Mouse (Mus musculus): Measurements from ENCODE around the gene Syn2.
"Not testable (repeated sequence)": the region's sequence is repeated elsewhere in the genome, so short reads cannot be mapped to it uniquely, and the experiment has no call there.

Syn2 gene

GRCm38 (mm10) chr6:115178826-115179225 is 44.1 kb downstream of the Syn2 start:
- no peak for DNase-seq

- no peak for DNase-seq
Observed at GRCm38 (mm10) chr6:115181094-115181493, 46.4 kb downstream of the Syn2 start.

DNA sequence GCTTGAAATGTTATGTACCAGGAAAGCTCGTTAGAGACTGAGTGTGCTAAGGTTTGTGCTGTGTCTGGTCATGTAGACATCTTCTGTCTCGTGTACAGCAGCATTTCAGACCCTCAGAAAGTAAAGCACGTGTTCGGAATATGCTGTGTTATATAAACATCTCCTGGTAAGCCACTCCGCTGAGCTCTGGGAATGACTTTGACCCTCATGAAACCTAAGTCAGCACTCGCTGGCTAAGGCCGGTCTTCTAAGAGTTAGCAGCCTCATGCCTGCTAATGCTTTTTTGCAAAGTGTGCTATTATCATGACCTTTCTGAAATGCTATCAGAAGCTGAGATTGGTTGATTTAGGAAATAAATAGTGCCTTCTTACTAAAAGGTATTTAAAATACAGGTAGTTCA is 56.4 kb downstream of the Syn2 start:
- DNase-seq = no peak

DNA sequence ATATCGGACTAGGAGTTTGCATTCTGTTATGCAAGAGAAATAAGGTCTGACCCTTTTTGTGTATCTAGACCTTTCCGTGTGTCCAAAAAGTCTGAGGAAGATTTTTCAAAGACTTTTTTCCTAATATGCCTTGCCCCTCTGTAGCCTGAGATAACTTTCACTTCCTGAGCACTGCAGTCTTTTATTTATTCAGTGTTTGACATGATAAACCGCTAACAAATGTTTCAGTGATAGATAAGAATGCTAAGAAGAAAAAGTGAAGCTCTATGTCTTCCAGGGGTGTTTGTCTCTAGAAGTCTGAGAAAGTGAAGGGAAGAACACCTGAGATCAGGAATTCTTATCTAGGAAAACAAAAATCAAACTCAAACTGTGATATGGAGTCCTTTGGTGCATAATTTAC is 66.1 kb downstream of the Syn2 start:
- DNase-seq = no peak

GRCm38 (mm10) chr6:115203029-115203428 is 68.3 kb downstream of the Syn2 start:
- no peak for DNase-seq

GRCm38 (mm10) chr6:115210187-115210586 is 75.5 kb downstream of the Syn2 start:
- no peak for DNase-seq

- DNase-seq = no peak
Observed at GRCm38 (mm10) chr6:115210820-115211219, 76.1 kb downstream of the Syn2 start.

GRCm38 (mm10) chr6:115212132-115212903 is 77.6 kb downstream of the Syn2 start:
- no peak for DNase-seq

- no peak for DNase-seq
Observed at GRCm38 (mm10) chr6:115213129-115213528, 78.4 kb downstream of the Syn2 start.

DNA sequence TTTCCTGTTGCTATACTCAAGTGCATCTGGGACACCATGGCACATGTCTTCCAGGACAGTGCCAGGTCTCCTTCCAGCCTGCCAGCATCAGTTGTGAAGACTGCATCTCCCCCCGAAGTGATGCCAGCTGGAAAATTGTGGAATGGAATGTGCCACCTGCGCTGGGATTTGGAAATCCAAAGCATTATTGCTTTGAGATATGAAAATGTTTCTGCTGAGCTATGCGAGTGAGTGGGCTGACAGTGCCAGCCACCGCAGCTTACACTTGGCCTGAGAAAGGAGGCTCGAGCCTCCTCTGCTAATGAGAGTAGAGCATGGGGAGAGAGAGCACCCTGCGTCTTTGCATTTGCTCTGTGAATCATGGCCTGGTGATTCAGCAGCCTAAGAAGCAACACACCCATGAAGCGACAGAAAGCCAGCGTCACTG is 86.5 kb downstream of the Syn2 start:
- DNase-seq = peak; percentile 76

GRCm38 (mm10) chr6:115225519-115225918 is 90.8 kb downstream of the Syn2 start:
- DNase-seq = peak; percentile 81

- no peak for DNase-seq
Observed at GRCm38 (mm10) chr6:115227043-115227442, 92.3 kb downstream of the Syn2 start, which contains the start of gene Gm17482. Gm17482 (plus strand) TSS chr6:115227343.

GRCm38 (mm10) chr6:115227529-115227928 is 92.8 kb downstream of the Syn2 start:
- DNase-seq = peak; percentile 81

DNA sequence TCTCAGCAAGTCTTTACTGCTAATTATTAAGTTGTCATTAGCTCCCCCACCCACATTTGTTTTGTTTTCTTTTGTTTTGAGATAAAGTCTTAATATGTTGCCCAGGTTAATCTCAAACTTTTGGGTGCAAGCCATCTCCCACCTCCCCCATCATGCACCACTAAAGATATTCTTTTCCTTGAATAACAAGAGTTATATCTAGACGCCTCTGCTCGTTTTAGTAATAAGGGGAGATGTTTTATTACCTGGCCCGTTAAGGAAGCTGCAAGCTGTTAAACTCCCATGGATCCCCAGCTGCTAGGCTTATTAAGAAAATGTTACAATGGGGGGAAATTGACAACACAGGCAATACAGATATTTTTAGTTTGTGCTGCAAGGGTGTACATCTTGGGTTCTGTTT is 95.9 kb downstream of the Syn2 start:
- DNase-seq = no peak

DNA sequence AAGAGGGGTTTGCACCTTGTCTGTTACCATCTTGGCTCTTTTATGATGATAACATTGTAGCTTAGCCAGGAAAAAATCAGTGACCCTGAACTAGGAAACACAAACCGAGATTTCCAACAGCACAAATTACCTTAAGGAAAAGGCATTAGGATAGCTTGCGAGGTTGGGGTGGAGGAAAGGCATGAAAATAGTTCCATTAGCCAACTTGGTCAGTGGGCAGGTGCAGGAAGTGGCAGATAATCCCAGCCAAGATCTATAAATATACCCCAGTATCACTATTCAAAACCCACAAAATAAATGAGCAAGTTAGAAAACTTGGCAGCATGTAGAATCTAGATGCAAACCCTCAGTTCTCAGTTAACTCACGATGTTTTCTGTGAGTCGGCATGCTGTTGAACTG is 97.1 kb downstream of the Syn2 start:
- no peak for DNase-seq

DNA sequence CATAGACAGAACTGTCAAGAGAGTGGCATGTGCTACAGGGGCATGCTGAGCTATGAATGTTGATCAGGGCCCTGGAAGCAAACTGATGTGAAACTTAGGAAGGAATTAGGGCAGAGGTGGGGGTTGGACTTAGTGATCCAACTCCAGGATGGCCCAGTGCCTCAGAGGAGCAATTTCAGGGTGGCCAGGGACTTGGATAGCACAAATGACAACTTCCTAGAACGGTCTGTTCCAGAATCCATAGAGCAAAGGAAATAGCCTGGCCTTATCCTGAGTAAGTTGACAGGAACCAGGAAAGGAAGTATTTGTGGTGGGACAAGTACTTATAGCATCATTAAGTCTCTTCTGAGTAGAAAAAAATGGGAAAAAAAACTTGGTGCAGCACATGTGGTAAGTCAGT is 97.9 kb downstream of the Syn2 start:
- DNase-seq = no peak

DNA sequence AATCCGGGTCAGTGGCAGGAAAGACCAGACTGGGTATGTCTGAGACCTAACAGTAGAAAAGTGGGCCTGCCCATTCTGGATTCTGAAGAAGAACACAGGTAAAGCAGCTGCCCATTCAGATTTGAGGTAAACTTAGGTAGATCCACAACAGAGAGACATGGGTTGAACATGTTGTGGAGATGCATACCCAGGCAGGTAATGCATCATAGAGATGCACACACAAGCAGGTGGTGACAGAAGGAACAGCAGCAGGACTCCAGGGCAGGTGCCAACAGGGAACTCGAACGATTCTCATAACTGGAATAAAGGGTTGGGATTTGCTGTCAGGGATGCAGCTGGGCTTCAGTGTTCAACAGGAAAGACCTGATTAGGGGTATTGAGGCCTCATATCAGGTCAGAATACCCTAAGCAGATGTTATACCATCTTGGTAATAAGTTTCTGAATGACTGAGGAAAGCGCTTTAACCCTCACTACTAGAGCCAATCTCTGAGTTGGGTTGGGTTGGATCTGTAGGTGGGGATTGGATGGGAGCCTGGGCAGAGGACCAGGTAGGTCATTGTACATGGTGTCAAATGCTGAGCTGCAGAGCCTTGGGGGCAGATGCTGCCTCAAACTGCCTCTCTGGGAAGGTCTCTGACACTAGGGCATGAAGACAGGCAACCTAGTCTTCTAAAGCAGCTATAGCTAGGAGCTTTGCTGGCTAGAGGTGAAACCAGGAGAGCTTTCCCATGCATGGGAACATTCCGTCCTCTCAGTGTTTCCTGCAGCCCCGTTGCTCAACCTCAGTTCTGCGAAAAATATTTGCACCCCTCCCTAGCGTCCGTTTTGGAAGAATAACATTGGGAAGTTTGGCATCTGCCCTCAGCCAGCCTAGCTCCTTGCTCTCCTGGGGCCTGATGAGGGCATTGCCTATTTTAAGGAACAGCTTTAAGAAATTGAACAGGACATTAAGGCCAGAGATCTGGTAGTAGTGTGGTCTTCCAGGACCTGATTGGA is 103.6 kb downstream of the Syn2 start:
- DNase-seq = peak; percentile 94

DNA sequence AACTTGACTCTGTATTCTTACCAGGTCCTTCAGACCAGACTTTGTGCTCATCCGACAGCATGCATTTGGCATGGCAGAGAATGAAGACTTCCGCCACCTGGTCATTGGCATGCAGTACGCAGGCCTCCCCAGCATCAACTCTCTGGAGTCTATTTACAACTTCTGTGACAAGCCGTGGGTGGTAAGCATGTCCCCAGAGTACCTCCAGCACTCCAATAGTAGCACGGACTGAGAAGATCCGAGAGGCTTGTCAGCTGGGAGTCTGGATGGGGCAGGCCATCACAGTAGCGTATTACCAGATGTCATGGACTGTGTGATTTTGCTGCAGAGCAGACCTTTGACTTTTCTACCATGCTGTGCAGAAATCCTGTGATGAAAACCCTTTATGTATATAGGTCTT is 104.6 kb downstream of the Syn2 start:
- DNase-seq = peak; percentile 55

DNA sequence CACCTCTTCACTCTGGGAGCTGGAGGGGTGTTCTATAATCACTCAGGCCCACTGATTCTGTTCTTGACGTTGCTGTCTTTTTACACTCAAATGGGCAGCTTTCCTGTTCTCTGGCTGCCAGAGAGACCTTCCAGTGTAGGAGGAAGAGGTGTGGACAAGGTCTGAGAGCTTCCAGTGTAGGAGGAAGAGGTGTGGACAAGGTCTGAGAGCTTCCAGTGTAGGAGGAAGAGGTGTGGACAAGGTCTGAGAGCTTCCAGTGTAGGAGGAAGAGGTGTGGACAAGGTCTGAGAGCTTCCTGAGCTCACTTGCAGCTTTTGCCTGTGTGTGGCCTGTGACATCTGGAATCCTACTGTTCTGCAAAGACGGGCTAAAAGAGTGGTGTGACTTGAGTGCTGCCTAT is 105.7 kb downstream of the Syn2 start:
- DNase-seq = not testable (repeated sequence)

DNA sequence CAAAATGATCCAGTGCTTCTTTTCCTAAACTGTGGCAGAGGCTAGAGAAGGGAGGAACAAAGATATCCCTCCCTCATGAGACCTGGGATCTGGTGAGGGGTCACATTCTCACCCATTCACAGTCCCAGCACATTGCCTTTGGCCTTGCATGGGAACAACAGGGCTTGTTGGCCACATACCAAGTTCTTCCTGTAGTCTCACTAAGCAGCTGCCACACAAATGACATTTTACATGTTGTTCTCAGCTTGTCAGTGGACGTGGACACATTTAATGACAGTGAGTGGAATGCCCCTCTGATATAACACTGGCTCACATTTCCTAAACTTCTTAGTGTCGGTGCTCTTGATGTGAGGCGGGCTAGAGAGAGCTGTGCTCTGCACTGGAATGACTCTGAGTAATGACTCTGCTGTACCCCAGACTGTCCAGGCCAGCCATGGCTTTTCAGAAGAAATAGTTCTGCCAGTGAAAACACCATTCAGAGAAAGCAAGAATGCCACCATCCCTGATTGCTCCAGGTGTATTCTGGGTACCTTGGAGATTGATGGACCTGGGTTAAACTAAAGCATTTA is 106.5 kb downstream of the Syn2 start:
- no peak for DNase-seq

- no peak for DNase-seq
Observed at GRCm38 (mm10) chr6:115241939-115242338, 107.2 kb downstream of the Syn2 start.

- peak; percentile 73 for DNase-seq
Observed at GRCm38 (mm10) chr6:115244222-115244621, 109.5 kb downstream of the Syn2 start.

DNA sequence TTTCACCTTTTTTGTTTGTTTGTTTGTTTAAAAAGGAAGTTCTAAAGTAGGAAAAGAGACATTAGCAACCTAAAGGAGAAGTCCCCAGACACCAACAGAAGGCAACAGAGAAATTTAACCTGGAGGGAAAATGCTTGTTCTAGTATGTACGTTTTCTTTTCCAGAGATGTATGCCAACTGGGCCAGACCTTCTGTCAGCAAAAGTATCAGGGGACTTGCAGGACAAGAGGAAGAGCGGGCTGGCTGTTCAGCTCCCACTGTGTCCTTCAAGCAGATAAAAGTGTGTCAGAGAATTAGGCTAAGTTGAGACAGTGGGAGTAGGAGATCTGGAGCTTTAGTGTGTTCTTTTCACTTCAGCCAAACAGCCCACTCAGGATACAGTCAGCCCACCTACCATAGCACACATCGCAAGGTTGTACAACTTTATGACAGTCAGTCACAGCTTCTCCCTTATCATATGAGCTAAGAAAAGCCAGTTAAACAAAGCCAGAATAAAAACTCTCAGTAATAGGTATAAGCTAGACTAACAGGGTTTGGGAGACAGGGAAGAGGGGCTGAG is 110.9 kb downstream of the Syn2 start:
- DNase-seq = peak; percentile 64

Measured in cerebellum, adult 11-12 months (tissue).